Mouse (Mus musculus): ENCODE measurements around the gene Dglucy. TPM values are rescaled to one million over a fixed set of nuclear protein-coding genes. Genes with fewer than 3 reads are reported as not detected.
"Not testable (repeated sequence)": the region's sequence is repeated elsewhere in the genome, so short reads cannot be mapped to it uniquely, and the experiment has no call there.

The Dglucy gene
- polyA plus RNA-seq, 1 experiment = 23.8 TPM

DNA sequence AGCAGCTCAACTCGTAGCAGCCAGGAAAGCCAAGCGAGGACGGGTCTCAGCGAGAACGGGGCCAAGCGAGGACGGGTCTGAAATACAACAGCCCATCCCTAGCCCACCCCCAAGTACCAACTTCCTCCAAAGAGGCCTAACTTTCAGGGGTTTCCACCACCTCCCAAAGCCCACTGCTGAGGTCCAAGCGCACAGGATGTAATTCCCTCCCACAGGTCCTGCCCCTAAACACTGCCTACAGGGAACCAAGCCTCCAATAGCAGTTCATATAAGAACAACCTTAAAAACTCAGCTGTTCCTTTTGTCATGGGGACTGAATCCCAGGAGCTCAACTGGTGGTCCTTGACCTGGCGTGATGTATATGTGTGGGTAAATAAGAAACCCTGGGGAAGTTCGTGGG lies 1.6 kb downstream of the Dglucy start:
- DNase-seq (ENCODE audit: low spot score) = no peak

DNA sequence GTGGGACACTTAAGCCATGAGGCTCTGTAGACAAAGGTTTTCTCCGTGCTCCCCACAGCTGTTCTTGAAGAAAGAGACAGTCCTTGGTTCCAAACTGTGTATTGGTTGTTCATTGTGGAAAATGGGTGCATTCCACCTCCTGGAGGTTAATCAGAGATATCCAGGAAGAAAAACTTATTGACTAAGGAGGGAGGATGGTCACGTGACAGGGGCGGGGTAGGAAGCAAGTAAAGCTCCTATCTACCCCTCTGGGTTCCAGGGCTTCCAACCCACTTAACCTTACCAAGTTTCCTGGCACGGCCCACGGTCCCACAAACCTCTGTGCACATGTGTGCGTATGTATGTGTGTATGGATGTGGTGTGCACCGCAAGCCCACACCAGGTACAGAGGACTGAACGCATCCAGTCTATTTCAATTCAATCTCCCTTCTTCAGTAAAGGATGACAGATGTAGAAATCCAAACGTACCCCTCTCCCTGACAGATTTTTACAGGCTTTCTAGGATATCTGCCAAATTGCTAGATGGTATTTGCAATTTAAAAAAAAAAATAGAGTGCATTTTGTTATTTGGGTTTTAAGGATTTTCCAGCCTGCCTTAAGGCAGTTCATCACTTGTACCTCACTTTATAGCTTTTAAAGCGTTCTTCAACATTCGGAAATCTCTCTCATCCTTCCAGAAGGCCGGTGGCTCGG lies 2.7 kb downstream of the Dglucy start:
- no peak for DNase-seq (ENCODE audit: low spot score)

DNA sequence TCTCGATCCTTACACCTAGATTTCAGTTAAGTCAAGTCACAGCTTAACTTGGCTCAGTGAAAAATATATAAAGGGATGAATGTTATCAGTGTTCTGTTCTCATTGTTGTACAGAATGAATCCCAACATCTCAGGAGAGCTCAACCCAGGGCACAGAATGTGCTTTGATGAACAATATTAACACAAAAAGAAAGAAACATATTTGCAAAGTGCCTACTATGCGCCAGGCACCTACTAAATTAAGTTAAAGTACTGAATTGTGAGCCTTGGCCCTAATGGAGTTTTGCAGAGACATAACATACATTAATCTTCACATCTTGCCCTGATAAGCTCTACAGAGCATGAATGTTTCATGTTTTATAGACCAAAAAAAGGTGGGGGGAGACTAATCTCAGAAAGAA lies 5.3 kb downstream of the Dglucy start:
- no peak for DNase-seq (ENCODE audit: low spot score)

DNA sequence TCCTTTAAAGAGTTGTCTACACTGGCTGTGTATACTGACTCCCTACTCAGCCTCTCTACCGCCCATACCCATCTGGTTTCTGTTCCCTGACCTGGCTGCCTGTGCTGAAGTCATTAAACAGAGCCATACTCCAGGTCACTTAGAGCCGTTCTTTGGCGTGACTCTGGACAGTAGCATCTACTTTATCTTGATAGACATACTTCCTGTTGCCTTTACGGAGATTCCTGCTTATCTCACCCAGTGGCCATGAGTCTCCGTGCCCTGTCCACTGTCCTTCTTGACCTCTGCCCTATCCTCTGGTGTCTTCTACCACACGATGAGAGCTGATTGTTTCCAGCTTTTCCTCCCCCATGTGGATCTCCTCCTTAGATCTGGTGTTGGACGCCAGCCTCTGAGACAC lies 6.5 kb downstream of the Dglucy start:
- no peak for DNase-seq (ENCODE audit: low spot score)

DNA sequence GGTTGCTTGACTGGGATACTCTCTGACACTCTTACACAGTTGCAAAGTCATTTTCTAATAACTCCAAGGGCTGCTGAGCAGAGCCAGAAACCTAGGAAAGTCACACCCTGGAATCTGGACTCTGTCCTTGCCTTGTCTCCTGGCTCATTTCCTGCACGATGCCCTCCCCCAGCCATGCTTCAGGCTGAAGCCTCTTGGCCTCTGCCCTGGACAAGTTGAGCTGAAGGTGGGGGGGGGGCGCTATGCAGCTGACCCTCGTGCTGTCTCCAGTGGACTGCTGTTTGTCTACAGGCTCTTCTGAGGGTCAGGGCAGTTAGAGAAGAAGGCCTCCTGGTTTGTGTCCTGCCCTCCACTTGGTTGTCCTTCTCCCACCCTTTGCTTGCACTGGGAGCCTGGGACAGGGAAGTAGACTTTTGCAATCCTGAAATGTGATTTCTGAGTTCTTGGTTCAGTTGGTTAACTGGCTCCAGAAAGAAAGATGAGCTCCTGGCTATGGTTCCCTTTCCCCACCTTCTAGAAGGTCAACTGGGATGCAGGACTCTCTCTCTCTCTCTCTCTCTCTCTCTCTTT lies 11.2 kb downstream of the Dglucy start:
- DNase-seq (ENCODE audit: low spot score) = no peak

DNA sequence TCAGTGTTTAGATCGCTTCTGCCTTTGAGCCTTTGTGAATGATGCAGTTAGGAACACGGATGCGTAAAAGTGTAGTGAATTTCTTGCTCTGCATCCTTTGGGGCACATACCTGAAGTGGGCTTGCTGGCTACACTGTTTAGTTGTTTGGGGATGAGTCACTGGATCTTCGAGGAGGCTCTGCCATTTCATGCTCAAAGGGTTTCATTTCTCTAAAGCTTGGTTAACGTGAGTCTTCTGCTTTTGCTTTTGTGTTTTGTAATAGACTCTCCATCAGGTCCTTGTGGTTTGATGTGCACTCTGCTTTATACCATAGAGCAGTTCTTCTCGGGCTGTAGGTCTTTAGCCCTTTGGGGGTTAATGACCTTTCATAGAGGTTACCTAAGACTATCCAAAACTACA lies 12.6 kb downstream of the Dglucy start:
- no peak for DNase-seq (ENCODE audit: low spot score)

DNA sequence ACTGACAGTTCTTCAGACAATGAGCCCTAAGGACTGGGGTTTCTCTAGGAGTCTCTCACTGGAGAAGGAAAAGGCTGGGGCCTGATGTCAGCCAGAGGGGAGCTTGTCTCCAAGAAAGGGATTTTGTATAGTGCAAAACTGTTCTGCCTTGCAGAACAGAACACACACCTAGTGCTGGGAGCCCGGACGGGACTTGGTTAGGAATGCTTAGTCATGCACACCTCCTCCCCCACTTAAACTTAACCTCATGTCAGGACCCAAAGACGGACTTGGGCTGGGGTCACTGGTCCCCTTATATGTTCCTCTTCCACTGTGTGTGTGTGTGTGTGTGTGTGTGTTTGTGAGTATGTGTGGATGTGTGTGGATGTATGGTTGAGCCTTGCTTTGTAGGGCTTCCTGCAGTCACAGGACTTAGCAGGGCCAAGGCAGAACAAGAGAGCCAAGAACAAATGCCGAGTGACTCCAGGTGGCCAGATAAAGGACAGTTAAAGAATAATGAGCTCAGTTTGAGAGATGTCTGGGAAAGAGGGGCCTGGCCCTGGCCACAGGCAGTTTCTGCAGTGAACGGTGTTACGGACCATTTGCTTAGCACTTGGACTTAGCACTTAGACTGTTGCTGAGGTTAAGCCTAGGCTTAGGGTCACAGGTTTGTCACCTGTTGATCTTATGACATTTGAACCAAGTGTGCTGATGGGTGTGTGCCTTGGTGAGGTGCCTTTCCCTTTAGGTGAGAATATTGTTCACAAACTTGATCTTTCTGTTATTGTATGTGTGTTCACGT lies 15.8 kb downstream of the Dglucy start:
- no peak for DNase-seq (ENCODE audit: low spot score)

DNA sequence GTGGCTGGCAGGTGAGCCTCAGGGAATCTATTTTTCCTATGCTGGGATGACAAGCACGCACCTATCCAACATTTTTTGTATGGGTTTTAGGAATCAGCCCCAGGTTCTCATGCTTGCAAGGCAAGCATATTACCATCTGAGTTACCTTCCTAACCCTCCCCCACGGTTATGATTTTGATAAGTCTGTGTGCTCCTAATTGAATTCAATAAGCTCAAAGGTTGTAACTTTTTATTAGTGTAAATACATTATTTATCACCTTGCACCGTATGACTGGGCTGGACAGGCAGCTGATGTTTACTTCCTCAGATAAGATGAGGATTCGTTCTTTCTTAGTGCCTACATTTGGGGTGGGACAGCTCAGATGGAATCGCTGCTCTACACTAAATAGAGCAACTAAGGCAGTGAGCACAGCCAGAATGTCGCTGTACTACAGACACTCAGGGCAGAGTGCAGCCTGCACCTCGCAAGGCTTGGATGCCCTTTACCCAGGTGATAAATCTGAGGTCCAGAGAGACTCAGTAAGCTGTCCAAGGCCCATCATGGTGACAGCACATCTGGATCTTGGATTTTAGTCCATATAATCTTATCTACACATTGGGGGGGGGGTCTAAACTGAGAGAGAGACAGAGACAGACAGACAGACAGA lies 16.7 kb downstream of the Dglucy start:
- no peak for DNase-seq (ENCODE audit: low spot score)

DNA sequence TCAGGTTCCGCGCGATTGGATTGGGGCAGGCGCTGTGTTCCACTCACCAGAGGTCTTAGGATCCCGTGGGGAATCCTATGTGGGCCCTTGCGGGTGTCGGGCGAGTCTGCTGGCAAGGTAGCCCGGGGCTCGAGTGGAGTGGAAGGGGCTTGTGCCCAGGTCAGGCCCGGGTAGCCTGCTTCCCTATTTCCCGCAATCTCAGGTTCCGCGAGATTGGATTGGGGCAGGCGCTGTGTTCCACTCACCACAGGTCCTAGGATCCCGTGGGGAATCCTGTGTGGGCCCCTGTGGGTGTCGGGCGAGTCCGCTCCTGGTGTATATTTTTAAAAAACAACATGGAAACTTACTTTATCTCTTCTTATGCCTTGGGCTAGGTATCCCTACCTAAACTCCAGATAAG lies 24.5 kb downstream of the Dglucy start:
- not testable (repeated sequence) for DNase-seq (ENCODE audit: low spot score)

DNA sequence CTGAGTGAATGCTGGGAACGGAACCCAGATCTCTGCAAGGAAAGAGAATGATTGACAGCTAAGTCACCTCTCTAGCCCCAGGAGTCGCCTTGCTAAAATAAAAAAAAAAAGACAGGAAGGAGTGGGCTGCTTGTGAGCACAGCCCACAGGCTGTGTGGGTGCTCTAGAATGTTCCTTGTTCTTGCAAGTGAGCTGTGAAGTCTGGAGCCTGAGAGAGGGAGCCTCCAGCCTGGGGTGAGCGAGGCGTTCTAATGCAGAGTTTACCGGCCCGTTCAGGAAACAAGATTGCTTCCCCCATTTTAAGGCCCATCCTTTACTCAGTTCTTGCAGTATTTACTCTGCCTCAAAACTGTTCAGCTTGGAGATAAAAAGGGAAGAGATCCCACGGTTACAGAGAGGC lies 28.4 kb downstream of the Dglucy start:
- DNase-seq (ENCODE audit: low spot score) = no peak

DNA sequence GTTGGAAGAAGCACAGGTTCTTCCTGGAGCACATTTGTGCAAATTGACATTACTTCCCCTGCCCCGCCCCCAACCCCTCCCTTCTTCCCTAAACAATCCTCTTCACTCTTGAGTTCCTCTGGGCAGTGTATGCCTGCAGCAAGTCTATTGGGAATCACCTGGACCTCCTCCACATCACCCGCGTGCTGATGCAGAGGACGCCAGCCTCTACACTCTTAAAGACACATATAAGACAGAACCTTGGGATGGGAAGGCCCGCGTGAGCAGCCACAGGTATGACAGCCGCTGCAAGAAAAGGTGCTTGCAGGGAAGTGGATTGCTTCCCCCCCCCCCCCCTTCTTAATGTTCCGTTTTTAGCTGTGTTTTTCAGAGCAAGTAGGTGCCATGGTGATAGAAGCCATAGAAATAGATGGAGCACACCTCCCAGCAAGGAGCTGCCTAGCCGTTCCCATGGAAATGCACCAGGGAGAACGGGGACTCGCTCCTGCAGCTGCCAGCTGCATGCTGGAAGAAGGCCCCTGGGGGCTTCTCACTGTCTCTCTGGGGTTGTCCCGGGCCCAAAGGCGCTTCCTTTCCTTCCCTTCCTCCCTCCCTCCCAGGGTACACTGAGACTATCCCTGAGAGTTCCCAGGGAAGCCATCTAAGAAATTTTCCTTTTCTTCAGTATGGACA lies 29.9 kb downstream of the Dglucy start:
- no peak for DNase-seq (ENCODE audit: low spot score)

DNA sequence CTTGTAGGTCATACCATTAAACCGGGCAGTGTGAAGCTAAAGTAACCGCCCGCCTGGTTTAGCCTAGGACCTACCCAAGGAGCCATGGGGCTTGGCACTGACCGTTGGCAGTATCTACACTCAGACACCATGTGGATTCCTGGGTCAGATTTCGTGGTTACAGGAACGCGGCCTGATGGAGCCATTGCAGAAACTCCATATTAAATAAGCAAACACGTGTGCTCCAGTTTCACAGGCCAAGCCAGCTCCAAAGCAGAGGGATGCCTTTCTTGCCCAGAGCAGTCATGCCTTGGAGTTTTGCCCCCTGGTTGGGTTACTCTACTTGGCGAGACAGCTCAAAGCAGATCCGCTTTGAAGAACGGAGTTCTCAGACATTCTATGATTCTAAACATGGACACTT lies 31.7 kb downstream of the Dglucy start:
- DNase-seq (ENCODE audit: low spot score) = no peak

DNA sequence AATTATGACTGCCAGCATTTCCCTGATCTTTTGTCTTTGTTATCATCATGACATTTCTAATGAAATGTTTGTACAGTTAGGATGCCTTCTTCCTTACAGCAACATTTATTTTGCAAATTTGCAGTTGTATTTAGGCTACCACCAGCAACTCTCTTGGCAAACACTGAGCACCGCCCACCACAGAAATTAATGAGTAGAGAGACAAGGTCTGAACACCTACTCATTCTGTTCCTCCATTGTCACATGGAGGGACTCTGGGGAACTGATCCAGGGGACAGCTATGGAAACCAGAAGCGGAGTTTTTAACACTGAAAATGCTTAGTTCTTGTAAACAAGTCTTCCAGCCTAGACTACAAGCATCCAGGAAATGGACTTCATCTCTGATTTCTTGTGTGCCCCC lies 35.0 kb downstream of the Dglucy start:
- no peak for DNase-seq (ENCODE audit: low spot score)

DNA sequence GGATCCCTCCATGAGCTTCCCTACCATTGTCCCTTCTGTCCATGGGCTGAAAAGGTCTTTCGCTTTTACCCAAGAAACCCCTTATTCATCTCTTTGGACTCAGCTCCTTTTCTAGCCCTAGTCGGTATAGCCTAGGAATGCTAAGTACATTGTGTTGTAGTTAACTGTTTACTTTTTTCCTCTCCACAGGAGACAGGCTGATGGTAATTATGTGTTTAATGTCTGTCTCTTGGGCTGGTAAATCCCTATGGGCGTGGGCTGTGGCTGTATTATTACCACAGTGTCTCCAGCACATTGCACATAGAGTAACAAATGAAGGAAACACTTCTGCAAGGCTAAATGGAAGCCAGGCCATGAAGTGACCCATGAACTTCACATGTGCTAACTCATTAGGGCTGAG lies 35.8 kb downstream of the Dglucy start:
- no peak for DNase-seq (ENCODE audit: low spot score)

DNA sequence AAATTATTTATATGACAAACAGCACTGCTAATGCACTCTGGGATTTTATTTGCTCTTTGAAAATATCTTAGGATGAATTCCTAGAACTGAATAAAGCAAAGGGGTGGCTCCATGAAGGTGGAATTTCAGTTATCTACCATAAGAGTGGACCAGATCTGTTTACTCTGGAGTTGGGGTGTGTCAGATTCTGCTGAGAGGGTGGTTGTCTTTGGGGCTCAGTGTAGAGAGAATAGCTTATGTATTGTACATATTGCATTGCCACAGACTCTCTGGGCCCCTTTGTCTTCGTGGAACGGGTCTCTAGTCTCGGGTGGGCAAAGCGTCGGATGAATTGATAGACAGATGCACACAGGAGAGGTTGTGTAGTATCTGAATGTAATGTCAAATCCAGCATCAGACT lies 38.0 kb downstream of the Dglucy start:
- no peak for DNase-seq (ENCODE audit: low spot score)

DNA sequence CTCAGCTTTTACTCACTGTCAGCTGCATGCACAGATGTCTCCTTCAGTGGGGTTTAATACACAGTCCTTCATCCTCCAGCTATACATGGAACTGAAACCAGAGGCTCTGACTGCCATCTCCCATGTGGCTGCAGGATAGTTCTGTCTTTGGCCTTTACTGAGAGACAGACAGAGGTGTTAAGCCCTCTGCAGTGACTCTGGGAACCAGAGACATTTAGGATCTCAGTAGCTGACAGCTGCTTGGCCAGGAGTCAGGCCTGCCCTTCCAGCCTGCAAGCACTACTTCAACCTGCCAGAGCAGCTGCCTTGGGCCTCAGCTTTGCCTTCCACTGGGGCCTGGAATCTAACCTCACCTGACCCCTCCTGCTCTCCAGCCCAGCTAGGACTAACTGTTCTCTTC lies 41.1 kb downstream of the Dglucy start:
- no peak for DNase-seq (ENCODE audit: low spot score)

DNA sequence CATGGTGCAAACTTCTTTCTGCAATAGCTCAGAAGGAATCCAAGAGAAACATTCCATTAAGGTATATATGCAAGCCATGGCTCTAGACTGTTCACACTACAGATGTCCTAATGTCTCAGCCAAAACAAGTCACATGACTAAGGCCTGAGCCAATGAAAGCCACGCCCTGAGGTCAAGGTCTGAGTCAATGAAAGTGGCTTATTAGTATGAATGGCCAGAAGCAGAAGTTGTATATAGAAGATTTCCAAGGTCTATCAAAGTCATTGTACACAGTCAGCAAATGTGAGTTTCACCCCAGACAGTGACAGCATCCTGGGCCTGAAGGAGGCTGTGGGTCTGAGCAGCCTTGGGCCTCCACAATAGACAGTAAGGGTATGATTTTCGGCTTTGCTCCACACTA lies 52.2 kb downstream of the Dglucy start:
- no peak for DNase-seq (ENCODE audit: low spot score)

DNA sequence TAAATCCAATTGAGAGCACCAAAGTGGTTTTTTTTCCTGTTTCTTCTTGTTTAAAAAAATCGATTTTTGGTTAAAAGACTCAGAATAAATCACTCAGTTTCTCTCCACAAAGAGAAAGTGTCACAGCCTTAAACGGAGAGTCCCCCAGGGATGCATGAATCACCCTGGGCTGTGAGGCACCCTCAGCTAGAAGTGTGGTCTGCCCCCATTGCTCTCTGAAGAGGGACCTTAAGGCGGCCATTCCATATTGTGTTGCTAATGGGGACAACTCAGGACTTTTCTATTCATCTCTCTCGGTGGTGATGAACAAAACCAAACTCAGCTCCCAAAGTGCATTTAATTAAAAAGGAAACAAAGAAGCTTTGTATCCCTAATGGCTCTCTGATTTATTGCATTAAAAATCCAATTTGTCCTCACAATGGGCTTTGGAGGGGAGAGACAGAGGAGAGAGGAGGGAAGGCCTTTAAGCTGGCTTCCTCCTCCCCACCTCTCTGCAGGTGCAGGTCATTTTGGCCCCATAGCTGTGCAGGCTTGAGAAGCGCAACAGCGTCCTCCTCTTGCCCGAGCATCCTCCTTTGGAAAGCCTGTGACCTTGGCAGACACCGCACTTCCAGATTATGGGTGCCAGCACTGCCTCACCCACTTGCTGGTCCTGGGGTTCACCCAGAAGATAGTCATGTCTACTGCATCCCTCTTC lies 52.9 kb downstream of the Dglucy start:
- DNase-seq (ENCODE audit: low spot score) = no peak

DNA sequence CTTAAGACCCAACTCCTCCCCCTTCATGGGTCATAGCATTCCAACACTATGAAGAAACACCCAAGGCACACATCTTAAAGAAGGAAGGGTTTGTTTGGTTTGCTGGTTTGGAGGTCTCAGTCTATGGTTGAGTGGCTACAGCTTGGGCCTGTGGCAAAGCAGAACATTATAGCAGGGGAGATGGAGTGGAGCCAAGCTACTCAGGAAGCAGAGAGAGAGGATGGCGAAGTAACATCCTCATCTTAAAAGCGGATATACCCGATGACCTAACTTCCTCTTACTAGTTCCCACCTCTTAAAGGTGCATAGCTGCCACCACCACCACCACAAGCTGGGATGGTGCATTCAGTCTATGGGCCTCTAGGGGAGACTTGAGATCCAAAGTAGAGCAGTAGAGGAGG lies 58.4 kb downstream of the Dglucy start:
- DNase-seq (ENCODE audit: low spot score) = no peak

DNA sequence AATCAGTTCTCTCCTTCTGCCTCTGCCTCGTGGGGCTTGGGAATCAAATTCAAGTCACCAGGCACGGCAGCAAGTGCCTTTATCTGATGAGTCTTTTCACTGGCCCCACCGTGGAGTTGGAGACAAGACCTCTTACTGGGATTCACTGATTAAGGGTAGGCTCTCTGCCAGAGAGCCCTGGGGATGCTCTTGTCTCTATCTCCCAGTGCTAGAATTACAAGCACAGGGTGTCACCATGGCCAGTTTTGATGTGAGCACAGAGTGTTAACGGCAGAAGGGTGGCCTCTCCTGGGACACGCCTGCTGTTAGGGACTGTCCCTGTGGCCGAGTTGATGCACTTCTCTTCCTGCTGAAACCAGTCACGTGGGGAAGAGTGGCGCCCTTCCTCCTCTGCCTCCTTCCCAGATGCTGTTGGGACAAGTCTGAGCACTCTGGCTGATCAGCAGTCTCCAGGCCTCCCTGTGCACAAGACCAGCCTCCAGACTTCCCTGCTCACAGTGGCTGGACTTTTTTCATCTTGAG lies 60.3 kb downstream of the Dglucy start:
- DNase-seq (ENCODE audit: low spot score) = no peak

DNA sequence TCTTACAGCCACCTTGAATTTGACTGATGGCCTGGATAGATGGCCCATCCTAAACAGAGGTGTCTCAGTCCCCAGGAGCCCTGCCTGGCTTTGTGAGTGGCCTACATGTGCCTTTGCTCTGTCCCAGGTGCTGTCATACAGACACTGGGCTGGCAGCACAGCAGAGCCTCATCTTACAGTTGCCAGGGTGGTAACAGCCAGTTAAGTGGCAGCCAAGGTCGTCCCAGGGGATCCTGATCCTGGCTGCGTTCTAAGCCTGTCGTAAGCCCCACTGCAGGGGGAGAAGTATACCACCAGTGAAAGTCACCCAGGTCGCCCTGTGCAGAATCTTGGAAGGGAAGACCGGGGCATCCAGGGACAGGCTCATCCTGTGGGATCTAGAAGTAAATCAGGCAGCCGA lies 61.1 kb downstream of the Dglucy start:
- DNase-seq (ENCODE audit: low spot score) = no peak

Data from urinary bladder, adult 2 months (tissue).